Mouse (Mus musculus) stomach, embryonic 14.5 days (tissue): ENCODE measurements around the gene Megf11. TPM values are rescaled to one million over a fixed set of nuclear protein-coding genes. Genes with fewer than 3 reads are reported as not detected.

Experiments
- ATAC-seq: fragments of 200-750 bp; cut with Nextera tagmentation; 2 replicates; pipeline ENCODE4 v1.8.0; 2017; ENCODE audit warnings: low read depth, moderate TSS enrichment; ENCODE audit not compliant: insufficient number of reproducible peaks, insufficient read depth, low FRiP score
- H3K27ac ChIP-seq: fragments of 300-500 bp; sonication (generic); 2 replicates; pipeline ENCODE4 v1.5.1; 2014; ENCODE audit warnings: mild to moderate bottlenecking, low read length, moderate library complexity, mixed read lengths
- H3K27me3 ChIP-seq: fragments of 300-500 bp; sonication (generic); 2 replicates; pipeline ENCODE4 v1.6.1; 2014; ENCODE audit warnings: low read length, control low read depth, mixed read lengths; ENCODE audit not compliant: control insufficient read depth, insufficient read depth
- H3K36me3 ChIP-seq: fragments of 300-500 bp; sonication (generic); 2 replicates; pipeline ENCODE4 v1.6.1; 2014; ENCODE audit warnings: mild to moderate bottlenecking, control low read depth, low read length, moderate library complexity, mixed read lengths; ENCODE audit not compliant: control insufficient read depth, insufficient read depth
- H3K4me1 ChIP-seq: fragments of 300-500 bp; sonication (generic); 2 replicates; pipeline ENCODE4 v1.6.1; 2014; ENCODE audit warnings: low read length, control low read depth, mixed read lengths; ENCODE audit not compliant: control insufficient read depth, insufficient read depth
- H3K4me2 ChIP-seq: fragments of 300-500 bp; sonication (generic); replicated peaks from 2 replicates; pipeline ENCODE4 v1.6.1; 2014; ENCODE audit warnings: low read depth, low read length, control low read depth
- H3K4me3 ChIP-seq: fragments of 300-500 bp; sonication (generic); 2 replicates; pipeline ENCODE4 v1.5.1; 2014; ENCODE audit warnings: low read depth, low read length, control low read depth
- H3K9ac ChIP-seq: fragments of 300-500 bp; sonication (generic); replicated peaks from 2 replicates; pipeline ENCODE4 v1.6.1; 2014; ENCODE audit warnings: low read depth, mild to moderate bottlenecking, control low read depth, low read length, moderate library complexity, mixed read lengths
- H3K9me3 ChIP-seq: fragments of 300-500 bp; sonication (generic); 2 replicates; pipeline ENCODE4 v1.6.1; 2016; ENCODE audit warnings: low read depth, low read length, control low read depth; ENCODE audit not compliant: control insufficient read depth
- WGBS: fragments of 180-500 bp; shearing (Covaris S2); extraction: QIAGEN DNeasy Blood & Tissue Kit; methylation state at CpG from one replicate; pipeline ENCODE4 v1.1.7; 2014; 5-methylcytosine and 5-hydroxymethylcytosine counted together
- polyA plus RNA-seq: library from polyadenylated mRNA; unstranded; fragments of >200 nt; fragmentation: Nextera tagmentation; extraction: Ambion mirVana; gene quantifications from 2 replicates; pipeline ENCODE4 v1.2.1, GENCODE M21; 2014

The Megf11 gene
- polyA plus RNA-seq, 1 experiment from 2014 or later, result 1.9 TPM

DNA sequence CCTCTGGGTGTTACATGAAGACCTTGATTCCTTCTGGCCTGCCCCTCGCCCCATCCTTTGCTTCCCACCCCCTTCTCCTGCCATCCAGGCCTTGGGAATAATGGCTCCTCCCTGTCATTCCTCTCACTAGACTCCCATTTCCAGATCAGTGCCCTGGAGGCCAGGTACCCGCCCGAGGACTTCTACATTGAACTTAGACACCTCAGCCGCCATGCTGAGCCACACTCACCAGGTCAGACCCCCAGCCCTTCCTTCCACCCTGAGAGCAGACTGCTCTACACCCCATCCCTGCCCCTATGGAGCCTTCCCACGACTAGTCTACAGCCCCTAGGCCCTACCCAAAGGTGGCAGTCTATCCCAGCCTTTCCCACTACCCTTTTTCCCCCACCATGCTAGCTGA, 312.3 kb downstream of the Megf11 start:
- no peak overlapping the region for H3K4me2 ChIP-seq
- no peak overlapping the region for H3K9ac ChIP-seq
- H3K4me1 ChIP-seq, result peaks cover 3% of the 10 kb centered on the region
- peaks cover 12% of the 10 kb centered on the region; the same call in 1 of the 2 replicates for H3K36me3 ChIP-seq
- H3K9me3 ChIP-seq, result no peaks in the 10 kb centered on the region
- no peak overlapping the region for H3K4me3 ChIP-seq
- no peaks in the 10 kb centered on the region for H3K27me3 ChIP-seq
- 81% methylated on average over 5 of the region's 5 CpGs for WGBS
- H3K27ac ChIP-seq, result no peak overlapping the region
- ATAC-seq, result no peak

DNA sequence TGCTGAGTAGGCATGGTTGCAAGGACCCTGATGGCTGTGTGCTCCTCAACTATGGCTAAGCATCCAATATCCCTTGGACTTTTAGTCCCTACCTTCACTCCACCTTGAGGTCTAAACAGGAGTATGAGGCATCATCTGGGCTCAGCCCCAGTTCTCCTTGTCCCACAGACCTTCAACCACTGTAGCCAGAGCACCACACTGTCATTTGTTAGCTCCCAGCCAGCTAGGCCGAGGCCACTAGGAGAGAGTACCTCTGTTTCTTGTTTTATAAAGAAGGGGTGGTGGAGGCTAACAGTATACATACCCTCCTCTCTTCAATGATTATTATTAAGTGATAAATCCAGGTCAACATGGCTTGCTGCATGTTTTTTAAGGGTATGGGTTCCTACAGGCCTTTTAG, 313.2 kb downstream of the Megf11 start:
- no peak for ATAC-seq
- no peak overlapping the region for H3K4me3 ChIP-seq
- no peak overlapping the region for H3K4me2 ChIP-seq
- no peak overlapping the region for H3K27ac ChIP-seq
- no peaks in the 10 kb centered on the region for H3K9me3 ChIP-seq
- peaks cover 12% of the 10 kb centered on the region; the same call in 1 of the 2 replicates for H3K36me3 ChIP-seq
- no peaks in the 10 kb centered on the region for H3K27me3 ChIP-seq
- H3K9ac ChIP-seq, result no peak overlapping the region
- 94% methylated on average over 1 of the region's 1 CpGs for WGBS
- peaks cover 3% of the 10 kb centered on the region for H3K4me1 ChIP-seq

DNA sequence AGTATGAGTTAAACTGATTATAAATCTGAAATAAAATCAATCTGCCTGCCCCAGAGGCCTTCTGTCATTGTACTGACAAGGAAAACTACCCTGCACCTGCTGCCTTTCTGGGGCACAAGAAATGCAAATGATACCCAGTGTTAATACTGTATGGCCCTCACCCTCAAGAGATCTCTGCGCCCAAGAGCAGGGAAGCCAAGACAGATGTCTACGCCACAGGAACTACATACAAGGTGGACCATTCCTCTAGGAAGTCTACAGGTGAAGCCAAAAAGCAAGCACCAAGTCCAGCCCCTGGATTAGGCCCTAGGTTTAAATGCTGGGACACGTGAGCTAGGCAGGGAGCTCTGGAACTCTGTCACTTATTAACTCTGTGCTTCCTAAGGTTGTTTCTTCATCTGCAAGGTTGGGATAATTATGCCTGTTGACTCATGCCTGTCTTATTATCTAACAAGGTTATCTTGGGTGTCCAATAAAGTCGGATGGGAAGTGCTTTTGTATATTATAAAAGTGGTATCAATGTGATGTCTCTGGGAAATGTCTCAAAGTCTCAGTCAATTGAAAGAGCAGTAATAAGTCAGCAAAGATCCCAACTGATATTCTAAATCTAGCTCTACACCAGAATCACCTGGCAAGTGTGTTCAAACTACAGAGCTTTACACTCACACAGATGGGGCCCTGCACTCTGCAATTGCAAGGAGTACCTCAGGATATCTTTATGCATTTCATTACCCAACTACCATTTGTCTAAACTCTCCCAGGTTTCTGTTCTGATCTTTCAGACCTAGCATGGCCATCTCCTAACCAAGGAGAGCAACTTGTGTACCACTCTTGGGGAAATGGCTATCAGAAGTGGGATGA, 315.3 kb downstream of the Megf11 start:
- H3K9me3 ChIP-seq, result no peaks in the 10 kb centered on the region
- no peaks in the 10 kb centered on the region for H3K27me3 ChIP-seq
- H3K9ac ChIP-seq, result no peak overlapping the region
- H3K4me2 ChIP-seq, result no peak overlapping the region
- WGBS, result 76% methylated on average over 4 of the region's 4 CpGs
- peaks cover 3% of the 10 kb centered on the region for H3K4me1 ChIP-seq
- no peak overlapping the region for H3K27ac ChIP-seq
- H3K36me3 ChIP-seq, result peaks cover 14% of the 10 kb centered on the region
- no peak for ATAC-seq
- no peak overlapping the region for H3K4me3 ChIP-seq

DNA sequence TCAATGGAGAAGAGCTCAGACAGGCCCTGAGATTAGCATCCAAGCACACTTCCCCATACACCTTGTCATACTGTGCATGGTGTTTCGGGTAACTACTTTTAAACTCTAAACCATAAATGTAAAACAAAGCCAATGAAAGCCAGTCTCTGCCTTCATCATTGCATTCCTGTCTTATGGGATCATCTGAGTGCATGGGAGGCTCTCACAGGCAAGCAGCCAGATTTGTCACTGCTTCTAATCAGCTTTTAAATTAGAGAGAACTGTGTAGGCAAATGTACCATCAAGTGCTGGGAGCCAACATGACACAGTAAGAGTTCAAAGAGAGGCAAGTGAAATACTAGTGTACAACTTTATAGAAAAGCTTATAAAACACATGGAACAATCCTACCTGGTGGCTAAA, 316.2 kb downstream of the Megf11 start:
- H3K27me3 ChIP-seq, result no peaks in the 10 kb centered on the region
- peaks cover 3% of the 10 kb centered on the region for H3K4me1 ChIP-seq
- peaks cover 18% of the 10 kb centered on the region for H3K36me3 ChIP-seq
- H3K9me3 ChIP-seq, result no peaks in the 10 kb centered on the region
- ATAC-seq, result no peak
- 81% methylated on average over 1 of the region's 1 CpGs for WGBS
- no peak overlapping the region for H3K4me3 ChIP-seq
- no peak overlapping the region for H3K9ac ChIP-seq
- H3K27ac ChIP-seq, result no peak overlapping the region
- no peak overlapping the region for H3K4me2 ChIP-seq

DNA sequence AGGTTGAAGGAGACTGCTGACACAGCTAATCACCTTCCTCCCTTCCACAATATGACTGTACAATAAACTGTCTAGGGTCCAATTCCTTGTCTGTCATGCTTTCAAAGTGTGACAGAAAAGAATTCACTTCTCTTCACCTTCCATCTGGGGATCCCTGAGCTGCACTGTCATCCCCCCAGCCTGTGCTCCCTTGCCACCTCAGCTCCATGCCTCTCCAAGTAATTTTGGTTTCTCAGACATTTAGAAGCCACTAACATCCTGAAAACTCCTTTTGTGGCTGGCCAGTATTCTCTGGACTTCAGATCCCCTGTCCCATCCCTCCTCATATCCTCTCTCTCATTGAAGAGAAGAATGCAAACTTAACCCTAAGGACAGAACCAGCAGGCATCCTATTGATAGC, 317.0 kb downstream of the Megf11 start:
- peaks cover 3% of the 10 kb centered on the region for H3K4me1 ChIP-seq
- H3K27me3 ChIP-seq, result no peaks in the 10 kb centered on the region
- peaks cover 17% of the 10 kb centered on the region for H3K36me3 ChIP-seq
- H3K9me3 ChIP-seq, result no peaks in the 10 kb centered on the region
- ATAC-seq, result no peak
- H3K27ac ChIP-seq, result no peak overlapping the region
- H3K9ac ChIP-seq, result no peak overlapping the region
- no peak overlapping the region for H3K4me2 ChIP-seq
- H3K4me3 ChIP-seq, result no peak overlapping the region

DNA sequence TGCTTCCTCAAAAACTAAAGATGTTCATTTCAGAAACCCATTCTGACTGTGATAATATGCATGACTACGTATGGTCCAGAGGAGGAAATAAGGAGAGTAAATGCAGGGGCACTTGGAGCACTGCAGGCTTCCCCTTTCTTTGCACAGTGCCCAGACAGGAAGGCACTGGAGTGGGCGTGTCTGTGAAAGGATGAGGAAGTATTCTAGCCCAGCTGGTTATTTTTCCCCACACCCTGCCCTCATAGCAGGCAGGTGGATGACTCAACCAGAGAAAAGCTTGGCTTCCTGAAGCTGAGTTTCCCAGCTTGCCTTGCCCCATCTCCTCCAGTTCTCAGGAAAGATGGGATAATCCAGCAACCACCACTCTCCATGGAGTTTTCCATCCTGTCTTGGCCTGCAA, 317.5 kb downstream of the Megf11 start:
- Histone ChIP-seq H3K27ac (no peak overlapping the region), H3K4me2 (no peak overlapping the region), H3K9me3 (no peaks in the 10 kb centered on the region), H3K4me3 (no peak overlapping the region), H3K36me3 (peaks cover 22% of the 10 kb centered on the region), H3K27me3 (no peaks in the 10 kb centered on the region), H3K9ac (no peak overlapping the region), H3K4me1 (peaks cover 3% of the 10 kb centered on the region)
- 74% methylated on average over 2 of the region's 2 CpGs for WGBS
- peak; percentile 69; the same call in 1 of the 2 replicates for ATAC-seq

DNA sequence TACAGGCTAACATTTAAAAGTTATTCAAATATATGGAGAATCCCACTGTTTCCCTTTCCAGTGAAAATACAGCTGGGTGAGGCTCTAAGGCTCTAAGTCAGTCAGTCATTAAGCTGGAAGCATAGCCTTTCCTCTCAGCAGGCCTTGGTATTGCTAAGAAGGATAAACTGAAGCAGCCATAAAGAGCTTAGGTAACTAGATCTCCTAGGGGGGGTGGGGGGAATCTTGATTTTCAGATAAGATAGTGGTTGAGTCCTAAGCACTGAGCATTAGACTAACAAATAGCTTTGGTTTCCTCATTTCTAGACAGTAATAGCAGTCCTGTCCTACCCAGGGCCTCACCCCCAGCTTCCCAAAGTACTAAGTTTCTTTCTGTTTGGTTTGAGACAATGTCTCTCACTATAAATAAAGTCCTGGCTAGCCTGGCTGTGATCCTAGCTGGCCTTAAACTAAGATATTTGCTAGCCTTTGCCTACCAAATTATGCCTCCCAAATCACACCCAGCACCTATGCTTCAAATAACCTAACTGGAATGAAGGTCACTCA, 318.1 kb downstream of the Megf11 start:
- no peak overlapping the region for H3K4me3 ChIP-seq
- H3K27me3 ChIP-seq, result no peaks in the 10 kb centered on the region
- ATAC-seq, result no peak
- no peak overlapping the region for H3K9ac ChIP-seq
- H3K4me1 ChIP-seq, result peaks cover 3% of the 10 kb centered on the region
- H3K27ac ChIP-seq, result no peak overlapping the region
- H3K9me3 ChIP-seq, result no peaks in the 10 kb centered on the region
- peaks cover 27% of the 10 kb centered on the region for H3K36me3 ChIP-seq
- no peak overlapping the region for H3K4me2 ChIP-seq

DNA sequence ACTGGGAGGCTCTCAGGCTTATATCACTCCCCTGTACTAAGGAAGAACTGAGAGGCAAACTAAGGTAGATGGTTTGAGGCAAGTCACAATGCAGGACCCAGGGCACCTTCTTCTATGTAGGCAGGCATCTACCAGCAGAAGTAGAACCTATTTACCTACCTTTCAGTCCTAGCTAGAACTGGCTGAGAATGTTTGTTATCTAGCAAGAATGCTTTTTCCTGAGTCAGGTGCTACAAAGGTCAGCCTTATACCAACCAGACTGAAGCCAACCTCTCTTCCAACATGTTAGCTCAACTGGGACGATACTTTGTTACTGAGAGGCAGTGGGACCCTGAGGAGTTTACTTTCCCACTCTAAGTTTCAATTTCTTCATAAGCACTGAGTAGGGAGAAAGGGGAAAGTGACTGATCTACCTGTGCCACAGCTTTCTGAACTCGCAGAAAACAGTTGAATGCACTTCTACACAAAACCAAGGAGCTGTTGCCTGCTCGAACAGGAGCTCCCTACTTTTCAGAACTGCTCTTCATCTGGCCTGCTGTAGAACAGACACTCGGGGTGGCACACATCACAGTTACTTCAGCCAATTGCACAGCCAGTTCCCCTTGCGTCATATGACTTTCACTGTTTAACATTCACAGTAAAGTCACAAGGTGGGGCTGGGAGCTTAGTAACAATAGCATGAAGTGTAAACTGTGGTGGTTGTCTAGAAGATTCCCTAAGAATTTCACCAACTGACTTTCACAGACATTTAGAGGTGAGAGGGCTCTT, 318.8 kb downstream of the Megf11 start:
- no peak overlapping the region for H3K4me2 ChIP-seq
- peaks cover 3% of the 10 kb centered on the region for H3K4me1 ChIP-seq
- H3K27ac ChIP-seq, result no peak overlapping the region
- H3K27me3 ChIP-seq, result no peaks in the 10 kb centered on the region
- 80% methylated on average over 5 of the region's 5 CpGs for WGBS
- H3K4me3 ChIP-seq, result no peak overlapping the region
- no peak for ATAC-seq
- no peak overlapping the region for H3K9ac ChIP-seq
- peaks cover 30% of the 10 kb centered on the region for H3K36me3 ChIP-seq
- H3K9me3 ChIP-seq, result no peaks in the 10 kb centered on the region
